Mouse (Mus musculus) inflammation-experienced regulatory T-cells, adult 6 months (primary cell): Measurements from ENCODE around the gene Mmp14. TPM values are rescaled to one million over a fixed set of nuclear protein-coding genes. Genes with fewer than 3 reads are reported as not detected.

Experiments used
- ATAC-seq: one replicate; pipeline ENCODE4 v1.8.0; 2017
- polyA plus RNA-seq, 3 experiments: library from polyadenylated mRNA; unstranded; fragments of 100-300 nt; shearing (Covaris generic); gene quantifications; one replicate each; pipeline ENCODE4 v1.2.1; 2017

Gene Mmp14
- polyA plus RNA-seq, result under 1 TPM in 2 of 3 experiments, not detected in 1; 0.29 to 0.47 TPM

DNA sequence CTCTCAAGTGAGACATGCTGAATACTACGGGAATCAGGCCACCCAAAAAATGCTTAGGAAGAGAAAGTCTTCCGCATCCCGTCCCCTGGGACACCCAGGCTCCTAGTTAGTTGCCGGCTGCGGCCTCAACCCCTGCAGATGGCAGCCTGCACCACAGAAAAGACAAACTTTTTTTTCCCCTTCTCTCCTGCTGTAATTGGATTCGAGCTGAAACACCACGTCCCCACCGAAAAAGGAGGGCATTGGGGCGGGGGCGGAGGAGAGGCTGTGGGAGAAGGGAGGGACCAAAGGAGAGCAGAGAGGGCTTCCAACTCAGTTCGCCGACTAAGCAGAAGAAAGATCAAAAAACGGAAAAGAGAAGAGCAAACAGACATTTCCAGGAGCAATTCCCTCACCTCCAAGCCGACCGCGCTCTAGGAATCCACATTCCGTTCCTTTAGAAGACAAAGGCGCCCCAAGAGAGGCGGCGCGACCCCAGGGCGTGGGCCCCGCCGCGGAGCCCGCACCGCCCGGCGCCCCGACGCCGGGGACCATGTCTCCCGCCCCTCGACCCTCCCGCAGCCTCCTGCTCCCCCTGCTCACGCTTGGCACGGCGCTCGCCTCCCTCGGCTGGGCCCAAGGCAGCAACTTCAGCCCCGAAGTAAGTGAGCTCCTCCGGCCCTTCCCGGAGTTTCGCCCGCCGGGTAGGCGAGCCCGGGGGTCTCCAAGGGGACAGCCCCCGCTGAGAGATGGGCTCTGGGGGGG, at the start of gene Mmp14:
Mmp14 (plus strand) TSS at position 279 of the 744 bp plus-strand sequence.
- ATAC-seq, result no peak

DNA sequence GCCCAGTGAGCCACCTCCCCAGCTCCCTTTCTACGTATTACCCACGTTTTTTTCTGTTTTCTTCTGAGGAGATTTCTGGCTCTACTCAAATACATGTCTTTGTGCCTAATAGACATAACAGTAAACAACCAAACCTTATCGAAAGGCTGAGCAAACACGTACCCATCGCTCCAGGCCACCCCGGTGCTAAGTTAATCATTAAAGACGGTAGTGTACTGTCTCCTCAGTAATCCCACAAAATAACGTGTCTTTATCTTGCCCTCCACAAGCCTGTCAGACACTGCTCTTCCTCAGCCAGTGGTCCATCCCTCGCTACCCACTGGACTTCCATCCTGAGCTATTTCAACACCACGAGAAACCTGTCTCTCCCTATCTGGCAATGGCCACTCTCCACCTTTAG, 49.6 kb upstream of the Mmp14 start:
- ATAC-seq, result no peak

- ATAC-seq, result no peak
These were observed 48.8 kb upstream of the Mmp14 start for GRCm38 (mm10) chr14:54382641-54383040.

DNA sequence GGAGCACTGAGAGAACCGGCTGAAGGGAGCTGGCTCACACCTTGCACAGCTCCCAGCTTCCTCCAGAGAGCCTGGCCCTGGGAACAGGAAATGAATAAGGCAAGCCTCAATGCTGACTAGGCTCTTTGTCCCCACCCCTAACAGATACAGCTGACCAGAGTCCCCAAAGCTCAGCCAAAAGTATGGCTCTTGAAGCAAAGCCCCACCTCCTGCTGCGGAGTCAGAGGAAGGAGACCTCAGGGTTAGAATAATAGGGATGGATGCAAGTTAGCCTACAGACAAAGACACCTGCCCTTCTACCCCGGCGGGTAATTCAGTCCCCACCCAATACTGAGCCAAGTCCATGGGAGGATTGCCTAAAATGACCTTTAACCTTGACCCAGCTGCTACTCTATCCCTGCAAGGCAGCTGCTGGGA, 48.0 kb upstream of the Mmp14 start:
- no peak for ATAC-seq

GRCm38 (mm10) chr14:54384396-54384795, 47.0 kb upstream of the Mmp14 start:
- no peak for ATAC-seq

DNA sequence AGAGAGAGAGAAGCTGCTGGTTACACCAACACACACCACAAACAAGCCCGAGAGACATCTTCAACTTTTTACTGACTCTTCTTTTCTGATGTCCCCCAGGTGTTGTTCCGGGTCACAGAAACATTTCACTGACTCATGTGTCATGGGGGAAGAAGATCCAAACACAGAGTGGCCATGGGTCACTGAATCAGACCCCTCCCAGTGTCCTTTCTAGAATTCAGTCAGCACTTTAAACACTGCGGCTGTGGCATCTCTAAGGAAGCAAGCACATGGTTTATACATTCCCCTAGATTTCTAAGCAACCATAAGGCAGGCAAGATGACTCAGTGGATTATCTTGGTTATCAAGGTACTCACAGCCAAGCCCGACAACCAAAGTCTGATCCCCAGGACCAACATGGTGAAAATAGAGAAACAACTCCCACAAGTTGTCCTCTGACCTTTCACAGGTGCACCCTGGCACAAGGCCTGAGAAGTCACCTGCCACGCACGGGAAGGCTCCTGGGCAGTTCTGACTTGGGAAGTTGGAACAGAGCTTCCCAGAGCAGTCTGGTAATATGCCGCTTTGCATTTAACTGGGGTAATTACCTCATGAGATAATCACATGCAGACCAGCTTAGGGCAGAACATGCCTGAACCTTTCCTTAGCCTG, 45.3 kb upstream of the Mmp14 start:
- no peak for ATAC-seq

DNA sequence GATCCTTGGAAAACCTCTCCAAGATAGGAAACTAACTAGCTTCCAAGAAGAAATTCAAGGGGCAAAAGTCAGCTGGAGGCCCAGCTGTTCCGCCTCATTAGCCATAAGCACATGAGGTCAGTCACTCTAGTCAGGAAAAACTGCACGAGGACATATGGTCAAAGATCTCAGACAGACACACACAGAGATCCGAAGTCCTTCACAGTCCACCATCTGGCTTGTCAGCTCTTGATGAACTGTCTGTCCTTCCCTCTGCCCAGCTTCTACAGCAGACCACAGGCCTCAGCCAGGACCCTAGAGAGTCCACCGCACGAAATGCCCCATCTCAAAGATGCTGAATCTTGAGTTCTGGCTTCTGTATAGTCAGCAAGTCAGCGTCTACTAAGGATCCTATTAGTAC, 43.9 kb upstream of the Mmp14 start:
- ATAC-seq, result no peak

DNA sequence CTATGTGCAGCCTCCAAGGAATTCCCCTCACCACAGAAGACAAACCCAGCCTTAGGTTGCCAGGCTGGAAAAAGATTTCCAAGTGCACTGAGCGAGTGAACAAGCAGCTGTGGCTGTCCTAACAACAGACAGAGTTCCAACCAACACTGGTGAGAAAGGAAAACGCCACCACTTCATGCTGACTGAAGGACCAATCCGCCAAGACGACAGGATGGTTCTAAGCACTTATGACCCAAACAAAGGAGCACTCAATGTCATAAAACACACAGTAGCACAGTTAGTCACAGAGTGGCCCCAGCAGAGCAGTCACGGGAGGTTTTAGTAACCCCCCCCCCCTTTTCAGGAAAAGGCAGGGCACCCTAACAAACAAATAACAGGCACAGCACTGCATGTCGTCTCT, 40.6 kb upstream of the Mmp14 start:
- ATAC-seq, result no peak

GRCm38 (mm10) chr14:54393794-54394193, 37.6 kb upstream of the Mmp14 start:
- no peak for ATAC-seq

DNA sequence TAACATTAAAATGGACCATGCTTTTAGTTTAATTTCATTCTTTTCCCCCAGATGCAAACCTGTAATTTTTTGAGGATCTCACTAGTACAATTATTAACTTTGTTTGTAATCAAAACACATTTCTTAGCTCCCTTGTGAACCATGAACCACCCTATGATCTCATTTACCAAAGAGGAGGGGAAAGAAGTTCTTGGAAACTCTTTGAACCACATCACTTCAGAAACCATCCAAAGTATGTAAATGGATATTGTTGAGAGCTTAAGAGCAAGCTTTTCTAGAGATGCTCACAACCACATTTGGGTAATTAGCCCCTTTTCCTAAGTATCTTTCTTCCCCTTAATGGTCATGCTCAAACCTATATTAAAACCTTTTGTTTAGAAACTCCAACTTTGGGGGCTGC, 37.1 kb upstream of the Mmp14 start:
- no peak for ATAC-seq

DNA sequence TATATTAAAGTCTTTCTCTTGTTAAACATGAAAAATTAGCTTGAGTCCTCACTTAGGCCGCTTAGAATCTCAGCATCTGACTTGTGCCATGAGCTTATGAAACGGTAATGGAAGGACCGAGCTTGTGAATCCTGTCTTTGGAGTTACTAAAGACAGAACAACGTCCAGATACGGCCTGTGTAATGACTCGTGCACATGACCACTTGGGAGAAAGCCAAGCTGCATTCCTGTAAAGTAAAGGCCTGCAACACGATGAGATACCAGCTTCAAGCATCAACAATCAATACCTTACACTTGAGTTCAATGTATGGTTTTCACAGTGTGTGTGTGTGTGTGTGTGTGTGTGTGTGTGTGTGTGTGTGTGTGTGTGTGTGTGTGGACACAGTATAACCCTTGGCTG, 34.7 kb upstream of the Mmp14 start:
- ATAC-seq, result no peak

GRCm38 (mm10) chr14:54397872-54398527, 33.4 kb upstream of the Mmp14 start:
- peak; percentile 65 for ATAC-seq

DNA sequence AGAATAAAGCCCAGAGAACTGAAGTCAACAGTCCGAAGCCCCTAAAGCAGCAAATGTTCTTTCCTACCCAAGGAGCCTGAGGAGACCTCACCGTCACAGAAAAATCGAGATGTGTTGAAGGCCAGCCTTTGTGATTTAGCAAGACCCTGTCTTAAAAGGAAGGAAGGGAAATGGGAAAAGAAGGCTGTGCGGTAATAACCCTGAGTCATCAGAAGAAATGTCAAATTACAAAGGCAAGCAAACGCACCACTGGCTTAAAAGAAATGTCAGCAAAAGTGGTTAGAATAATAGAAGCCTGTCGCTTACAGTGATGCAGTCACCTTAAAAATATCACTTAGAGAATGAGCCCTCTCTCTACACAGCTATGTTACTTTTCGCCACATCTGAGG, 32.9 kb upstream of the Mmp14 start:
- ATAC-seq, result peak; percentile 29

GRCm38 (mm10) chr14:54398921-54399382, 32.5 kb upstream of the Mmp14 start:
- peak; percentile 70 for ATAC-seq

DNA sequence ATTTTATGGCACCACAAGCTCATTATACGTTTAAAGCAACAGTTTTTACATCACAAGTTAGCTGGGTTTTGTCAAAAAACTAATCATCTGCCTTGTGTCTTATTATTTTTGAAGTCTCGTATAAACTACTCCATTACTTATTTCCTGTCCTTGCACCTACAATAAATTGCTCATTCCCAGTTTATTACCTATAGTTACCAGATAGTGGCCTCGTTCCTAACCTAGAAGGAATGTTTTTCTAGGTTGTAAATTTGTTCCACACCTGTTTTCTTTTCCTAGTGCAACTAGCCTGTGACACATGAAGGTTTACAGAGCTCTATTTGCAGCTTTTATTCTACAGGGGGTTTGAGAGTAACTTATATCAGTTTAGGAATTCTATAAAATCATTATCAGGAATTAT, 29.7 kb upstream of the Mmp14 start:
- ATAC-seq, result no peak

DNA sequence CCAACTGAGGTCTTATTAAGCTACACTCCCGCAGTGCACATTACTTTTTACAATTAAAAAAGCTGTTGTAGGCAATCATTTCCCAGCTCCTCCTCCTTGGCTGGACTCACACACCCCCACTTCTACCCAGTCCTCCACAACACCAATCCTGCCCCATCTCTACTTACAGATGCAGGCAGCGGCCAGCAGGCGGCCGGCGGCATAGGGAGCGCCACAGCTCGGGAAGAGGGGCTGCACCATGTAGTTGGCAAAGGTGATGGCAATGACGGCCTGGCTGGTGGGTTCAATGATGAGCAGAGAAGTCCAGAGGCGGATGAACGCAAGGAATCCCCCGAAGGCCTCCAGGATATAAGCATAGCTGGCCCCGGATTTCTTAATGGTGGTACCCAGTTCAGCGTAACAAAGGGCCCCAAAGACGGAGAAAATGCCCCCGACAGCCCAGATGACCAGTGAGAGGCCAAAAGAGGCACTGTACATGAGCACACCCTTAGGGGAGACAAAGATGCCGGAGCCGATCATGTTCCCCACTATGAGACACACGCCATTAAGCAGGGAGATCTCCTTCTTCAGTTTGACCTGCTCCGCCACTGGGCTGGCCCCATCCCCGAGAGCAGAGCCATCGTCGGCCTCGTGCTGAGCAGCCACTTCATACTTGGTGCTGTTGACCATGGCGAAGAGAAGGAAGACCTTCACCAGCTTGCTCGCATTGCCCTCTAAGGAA, 22.9 kb upstream of the Mmp14 start:
- ATAC-seq, result no peak

GRCm38 (mm10) chr14:54409057-54409645, 22.3 kb upstream of the Mmp14 start:
- no peak for ATAC-seq

- no peak for ATAC-seq
These were observed 21.2 kb upstream of the Mmp14 start for GRCm38 (mm10) chr14:54409980-54410810.

DNA sequence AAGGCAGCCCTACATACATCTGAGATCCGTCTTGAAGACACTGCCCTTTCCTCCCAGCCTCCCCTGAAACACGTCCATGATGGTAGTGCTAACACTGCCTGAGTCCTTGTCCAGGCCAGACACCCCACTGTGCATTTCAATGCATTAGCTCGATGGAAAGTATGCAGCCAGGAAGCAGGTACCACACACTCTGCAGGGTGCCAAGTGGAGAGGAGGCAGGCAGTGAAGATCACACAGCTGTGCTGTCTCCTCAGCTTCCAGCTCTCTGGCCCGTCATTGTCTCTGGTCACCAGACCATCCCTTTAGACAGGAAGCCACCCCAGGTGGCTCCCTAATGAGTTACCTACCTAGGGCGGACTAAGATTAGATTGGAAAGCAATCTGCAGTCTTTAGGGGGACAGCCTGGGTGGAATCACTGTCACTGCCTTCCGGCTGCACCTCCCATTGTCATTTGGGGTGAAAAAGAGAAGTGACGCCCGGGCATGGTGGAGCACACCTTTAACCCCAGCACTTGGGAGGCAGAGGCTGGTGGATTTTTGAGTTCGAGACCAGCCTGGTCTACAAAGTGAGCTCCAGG, 19.3 kb upstream of the Mmp14 start:
- no peak for ATAC-seq

- peak; percentile 46 for ATAC-seq
These were observed 18.7 kb upstream of the Mmp14 start for GRCm38 (mm10) chr14:54412629-54413170.
